Mouse (Mus musculus) embryo, embryonic 10 days (tissue): Measurements from ENCODE around the gene Camta1.

Source experiments
- DNase-seq: peaks from one replicate; pipeline ENCODE4 v3.0.0-alpha.2; 2015; ENCODE audit warnings: low spot score

Camta1 gene

DNA sequence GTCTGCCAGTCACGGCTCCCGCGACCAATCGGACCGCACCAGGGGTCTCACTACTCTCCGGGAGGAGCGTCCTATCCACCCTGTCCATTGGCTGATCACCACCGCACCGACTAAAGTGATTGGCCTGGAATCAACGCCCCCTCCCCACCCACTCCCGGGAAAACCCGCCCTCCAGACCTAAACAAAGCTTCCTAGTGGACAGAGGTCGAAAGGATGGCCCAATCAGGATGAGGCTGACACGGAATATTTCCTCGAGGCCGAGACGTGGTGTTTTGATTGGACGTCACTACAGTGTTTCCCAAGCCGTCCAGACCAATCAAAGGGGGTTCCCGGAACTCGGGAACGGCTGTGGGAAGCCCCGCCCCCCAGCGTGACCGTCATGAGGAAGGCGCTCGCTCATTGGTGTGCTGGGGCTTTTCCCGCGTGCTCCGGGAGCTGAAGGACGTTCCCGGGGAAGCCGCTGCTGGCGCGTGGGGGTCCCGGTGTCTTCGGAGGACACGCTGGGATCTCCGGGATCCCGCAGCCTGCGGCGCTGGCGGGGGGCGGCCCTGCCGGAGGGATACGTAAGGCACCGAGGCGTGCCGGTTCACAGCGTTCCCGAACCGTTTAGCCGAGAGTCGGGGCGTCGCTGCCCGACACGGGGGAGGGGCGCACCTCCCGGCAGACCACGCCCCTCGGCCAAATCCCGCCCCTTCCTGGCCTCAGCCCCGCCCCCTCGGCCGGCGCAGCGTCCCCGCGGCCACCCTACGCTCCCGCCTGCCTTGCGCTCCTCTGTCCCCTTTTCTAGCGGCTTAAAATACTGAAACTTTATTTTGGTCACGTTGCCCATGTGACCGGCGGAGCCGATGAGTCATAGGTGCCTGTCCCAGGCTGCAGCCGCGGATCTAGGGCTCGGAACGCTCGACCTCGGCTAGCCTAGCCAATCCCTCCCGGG, at the start of gene Camta1:
Gene Camta1 (minus strand): TSS at position 71 of the 934 bp plus-strand sequence.
- DNase-seq = peak; percentile 99

- DNase-seq = no peak
Measured at GRCm38 (mm10) chr4:151908809-151909208, 47.1 kb upstream of the Camta1 start.

GRCm38 (mm10) chr4:151907577-151908343, 46.1 kb upstream of the Camta1 start:
- peak; percentile 58 for DNase-seq

GRCm38 (mm10) chr4:151905621-151906020, 43.9 kb upstream of the Camta1 start:
- no peak for DNase-seq

- DNase-seq = no peak
Measured at GRCm38 (mm10) chr4:151904098-151904497, 42.4 kb upstream of the Camta1 start.

- DNase-seq = no peak
Measured at GRCm38 (mm10) chr4:151902689-151903241, 41.1 kb upstream of the Camta1 start.

DNA sequence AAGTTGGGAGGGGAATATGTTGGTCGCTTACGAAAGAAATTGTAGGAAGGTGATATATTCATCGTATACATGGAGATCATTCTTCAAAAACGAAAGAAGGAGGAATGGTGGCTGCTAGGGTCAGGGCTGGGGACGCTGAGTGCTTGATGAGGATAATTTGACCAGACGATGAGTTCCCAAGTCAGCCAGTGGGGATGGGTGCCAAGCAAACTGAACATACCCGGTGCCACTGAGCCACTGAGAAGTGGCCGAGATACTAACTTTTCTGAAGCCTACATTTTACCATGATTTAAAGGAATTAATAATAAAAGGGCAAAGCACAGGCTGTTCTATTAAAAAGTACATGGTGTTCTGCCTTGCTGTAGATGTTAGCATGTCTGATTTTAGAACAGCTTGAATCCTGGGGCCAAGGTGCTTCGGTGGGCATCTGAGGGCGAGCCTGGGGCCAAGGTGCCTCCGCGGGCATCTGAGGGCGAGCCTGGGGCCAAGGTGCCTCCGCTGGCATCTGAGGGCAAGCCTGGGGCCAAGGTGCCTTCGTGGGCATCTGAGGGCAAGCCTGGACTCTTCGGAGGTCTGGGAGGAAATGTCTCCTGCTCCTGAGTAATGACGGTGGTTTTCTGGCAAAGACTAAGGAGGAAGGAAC, 40.5 kb upstream of the Camta1 start:
- DNase-seq = no peak

- no peak for DNase-seq
Measured at GRCm38 (mm10) chr4:151901422-151901821, 39.7 kb upstream of the Camta1 start.

DNA sequence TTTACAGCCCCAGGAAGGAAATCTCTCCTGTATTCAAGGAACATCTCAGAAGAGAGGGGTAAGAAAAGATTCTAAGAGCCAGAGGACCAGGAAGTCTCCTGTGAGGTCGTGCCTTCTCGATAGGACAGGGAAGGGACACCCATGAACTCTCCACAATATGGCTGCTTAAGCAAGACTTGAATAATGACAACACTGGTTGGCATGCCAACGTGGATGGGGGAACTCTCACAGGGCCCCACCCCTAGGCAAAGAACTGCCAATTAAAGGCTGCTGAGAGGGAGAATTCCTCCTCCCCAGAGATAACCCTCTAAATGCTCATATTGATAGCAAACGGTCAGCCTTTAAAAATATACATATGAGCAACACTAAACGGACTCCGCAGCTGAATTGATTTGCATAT, 39.1 kb upstream of the Camta1 start:
- DNase-seq = no peak

DNA sequence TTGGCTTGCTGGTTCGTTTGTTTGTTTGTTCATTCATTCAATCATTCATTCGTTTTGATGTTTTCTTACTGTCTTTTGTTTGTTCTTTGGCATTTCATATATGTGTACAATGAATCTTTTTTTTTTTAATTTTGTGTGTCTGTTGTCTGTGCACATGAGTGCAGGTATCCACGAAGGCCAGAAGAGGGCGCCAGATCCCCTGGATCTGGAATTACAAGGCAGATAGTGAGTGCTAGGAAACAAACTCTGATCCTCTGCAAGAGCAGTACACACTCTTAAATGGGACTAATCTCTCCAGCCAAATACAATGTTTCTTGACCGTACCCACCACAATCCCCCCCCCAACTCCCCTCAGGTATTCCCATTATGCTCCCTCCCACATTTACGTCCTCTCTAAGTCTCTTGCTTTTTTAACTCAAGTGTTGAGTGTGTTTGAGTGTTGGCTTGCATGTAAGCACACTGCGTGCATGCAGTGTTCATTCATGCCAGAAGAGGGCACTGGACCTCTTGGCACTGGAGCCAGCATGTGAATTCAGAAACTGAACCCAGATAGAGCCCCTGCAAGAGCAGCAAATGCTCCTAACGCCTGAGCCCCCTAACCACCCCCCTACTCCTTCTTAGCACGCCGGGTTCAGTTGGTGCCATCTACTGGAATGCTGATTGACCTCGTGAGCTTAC, 38.2 kb upstream of the Camta1 start:
- peak; percentile 26 for DNase-seq

DNA sequence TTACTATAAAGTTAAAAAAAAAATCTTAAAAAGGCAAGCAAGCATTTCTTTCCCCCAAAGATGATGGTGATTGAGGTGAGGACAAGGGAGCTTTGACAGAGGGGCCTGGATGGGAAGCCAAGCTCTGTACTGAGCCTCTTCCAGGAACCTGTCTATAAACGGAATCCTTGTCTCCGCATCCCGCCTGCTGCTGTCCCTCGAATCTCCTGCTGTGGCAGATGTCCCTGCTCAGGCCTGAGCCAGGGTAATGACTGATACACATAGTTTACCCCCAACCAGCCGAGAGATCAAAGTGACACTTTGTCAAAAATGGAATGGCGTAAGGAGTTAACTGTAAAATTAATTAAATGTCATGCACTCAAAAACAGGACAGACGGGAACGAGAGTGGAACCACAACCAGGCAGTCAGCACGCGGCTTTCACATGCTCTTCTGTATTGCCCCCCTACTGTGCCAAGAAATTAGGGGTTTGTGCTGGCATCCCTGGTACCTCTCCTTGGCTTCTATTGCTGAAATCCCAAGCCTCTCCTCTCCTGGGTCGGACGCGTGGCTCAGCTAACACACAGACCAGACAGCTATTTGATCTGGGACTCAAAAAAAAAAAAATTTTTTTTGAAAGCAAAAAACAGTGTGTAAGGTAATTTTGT, 37.0 kb upstream of the Camta1 start:
- no peak for DNase-seq

- no peak for DNase-seq
Measured at GRCm38 (mm10) chr4:151897069-151897617, 35.5 kb upstream of the Camta1 start.

- DNase-seq = no peak
Measured at GRCm38 (mm10) chr4:151895624-151896023, 33.9 kb upstream of the Camta1 start.

DNA sequence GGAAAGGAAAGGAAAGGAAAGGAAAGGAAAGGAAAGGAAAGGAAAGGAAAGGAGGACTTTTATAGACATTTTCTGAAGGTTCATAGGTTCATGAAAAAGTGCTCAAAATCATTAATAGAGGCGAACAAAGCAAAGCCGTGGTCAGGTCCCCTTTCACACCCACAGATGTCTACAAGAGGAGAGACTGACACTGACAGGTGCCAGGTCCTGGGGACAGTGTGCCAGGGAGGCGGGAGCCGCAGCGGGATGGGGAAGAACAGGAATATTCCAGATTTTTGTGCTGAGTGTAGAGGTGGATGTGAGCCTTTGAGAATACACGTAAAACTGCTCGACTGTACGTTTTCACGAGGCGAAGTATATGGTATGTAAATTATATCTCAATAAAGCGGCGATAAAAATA, 33.2 kb upstream of the Camta1 start:
- DNase-seq = no peak

DNA sequence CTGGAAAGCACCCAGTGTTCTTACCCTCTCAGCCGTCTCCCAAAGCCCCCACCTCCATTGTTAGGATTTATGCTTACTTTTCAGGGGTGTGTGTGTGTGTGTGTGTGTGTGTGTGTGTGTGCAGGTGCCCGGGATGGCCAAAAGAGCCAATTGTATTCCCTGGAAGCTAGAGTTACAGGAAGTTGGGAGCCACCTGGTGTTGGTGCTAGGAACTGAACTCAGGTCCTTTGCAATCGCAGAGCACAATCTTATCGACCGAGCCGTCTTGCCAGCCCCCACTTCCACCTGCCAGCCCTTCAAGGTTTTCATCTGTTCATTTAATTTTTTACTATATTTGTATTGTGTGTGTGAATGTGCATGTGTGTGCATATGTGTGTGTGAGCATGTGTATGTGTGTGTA, 31.6 kb upstream of the Camta1 start:
- DNase-seq = no peak

- no peak for DNase-seq
Measured at GRCm38 (mm10) chr4:151881590-151881989, 19.9 kb upstream of the Camta1 start.

GRCm38 (mm10) chr4:151880044-151880690, 18.5 kb upstream of the Camta1 start:
- peak; percentile 25 for DNase-seq

- no peak for DNase-seq
Measured at GRCm38 (mm10) chr4:151876400-151876799, 14.7 kb upstream of the Camta1 start.

GRCm38 (mm10) chr4:151863511-151863910, 1.8 kb upstream of the Camta1 start:
- DNase-seq = no peak

GRCm38 (mm10) chr4:151861471-151861805, 238 bp downstream of the Camta1 start:
- no peak for DNase-seq
